Mouse (Mus musculus): ENCODE results near the gene Irx1. TPM values are rescaled to one million over a fixed set of nuclear protein-coding genes. Genes with fewer than 3 reads are reported as not detected.

The Irx1 gene
- 6.8 and 8.9 TPM in 2 replicates for polyA plus RNA-seq (2015; fragmentation: Nextera tagmentation; extraction: Ambion mirVana)

- Histone ChIP-seq H3K36me3 (ENCODE audit: insufficient read depth, low read length) (no peaks in the 10 kb centered on the region), H3K27me3 (ENCODE audit: insufficient read depth, low read length) (peaks cover 88% of the 10 kb centered on the region), H3K4me3 (replicated peaks; ENCODE audit: low read depth, low read length) (peak within 1 kb of the TSS; percentile 43), H3K27ac (peak within 1 kb of the TSS; percentile 42), H3K4me2 (ENCODE audit: low read length) (peak within 1 kb of the TSS; percentile 61), H3K4me1 (replicated peaks; ENCODE audit: insufficient read depth, low read length) (peaks cover 11% of the 10 kb centered on the region; the same call in 1 of the 2 replicates), H3K9me3 (replicated peaks; ENCODE audit: low read length) (no peaks in the 10 kb centered on the region), H3K9ac (ENCODE audit: low read depth, low read length) (peak within 1 kb of the TSS; percentile 58)
- DNase-seq (ENCODE audit: low spot score) = no peak
- no peak for TF ChIP-seq CTCF (IDR thresholded peaks at IDR 0.05; ENCODE audit: low read depth)
- peak; percentile 41 for ATAC-seq (replicated peaks; ENCODE audit: low FRiP score, low read depth)
- under 1% methylated on average over 52 of the region's 100 CpGs for WGBS
Measured at GRCm38 (mm10) chr13:71963356-71964351, at the start of gene Irx1. Gene Irx1 (minus strand): TSS chr13:71963723.

DNA sequence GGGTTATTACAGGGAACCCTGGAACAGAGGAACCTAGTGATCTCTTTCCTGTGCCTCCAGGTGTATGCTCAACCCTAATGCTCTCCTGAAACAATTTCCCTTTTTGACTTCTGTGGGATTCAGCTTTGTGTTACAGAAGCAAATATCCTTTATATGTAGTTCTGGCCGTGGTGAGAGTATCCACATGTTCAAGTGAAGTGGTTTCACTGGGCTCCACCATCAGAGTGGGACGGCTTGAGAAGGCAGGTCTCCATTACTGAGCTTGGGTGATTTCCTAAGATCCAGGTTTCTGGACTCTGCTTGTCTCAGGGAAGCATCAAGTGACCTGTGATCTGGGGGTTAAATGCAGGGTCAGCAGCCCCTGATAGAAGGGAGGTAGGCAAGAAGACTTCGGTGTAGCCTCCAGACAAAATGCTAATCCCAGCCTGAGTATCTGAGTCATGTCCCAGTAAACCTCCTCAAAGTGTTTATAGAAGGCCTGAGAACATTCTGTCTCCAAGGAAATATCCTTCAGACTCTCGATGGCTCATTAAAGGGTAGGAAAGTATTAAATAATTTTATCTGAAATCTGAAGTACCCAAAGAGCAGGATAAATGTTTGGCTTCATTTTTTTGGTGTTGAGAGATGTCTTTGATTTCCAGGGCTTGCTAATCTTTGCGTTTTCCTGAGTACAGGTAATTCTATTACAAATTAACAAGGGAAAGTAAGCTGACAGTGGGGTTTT is 16.6 kb upstream of the Irx1 start:
- Histone ChIP-seq H3K4me3 (replicated peaks; ENCODE audit: low read depth, low read length) (no peak overlapping the region), H3K4me1 (replicated peaks; ENCODE audit: insufficient read depth, low read length) (no peaks in the 10 kb centered on the region), H3K9ac (ENCODE audit: low read depth, low read length) (no peak overlapping the region), H3K27ac (no peak overlapping the region), H3K27me3 (ENCODE audit: insufficient read depth, low read length) (no peaks in the 10 kb centered on the region), H3K36me3 (ENCODE audit: insufficient read depth, low read length) (no peaks in the 10 kb centered on the region), H3K9me3 (replicated peaks; ENCODE audit: low read length) (no peaks in the 10 kb centered on the region), H3K4me2 (ENCODE audit: low read length) (no peak overlapping the region)
- TF ChIP-seq CTCF (IDR thresholded peaks at IDR 0.05; ENCODE audit: low read depth) = no peak
- 67% methylated on average over 5 of the region's 5 CpGs for WGBS
- no peak for ATAC-seq (replicated peaks; ENCODE audit: low FRiP score, low read depth)
- no peak for DNase-seq (ENCODE audit: low spot score)

GRCm38 (mm10) chr13:71975753-71976152 is 12.2 kb upstream of the Irx1 start:
- TF ChIP-seq CTCF (IDR thresholded peaks at IDR 0.05; ENCODE audit: low read depth) = no peak
- ATAC-seq (replicated peaks; ENCODE audit: low FRiP score, low read depth) (no peak), DNase-seq (ENCODE audit: low spot score) (no peak)
- no peaks in the 10 kb centered on the region for H3K4me1 ChIP-seq (replicated peaks; ENCODE audit: insufficient read depth, low read length)
- H3K27me3 ChIP-seq (ENCODE audit: insufficient read depth, low read length) = peaks cover 8% of the 10 kb centered on the region; the same call in 1 of the 2 replicates
- H3K27ac ChIP-seq = no peak overlapping the region
- no peaks in the 10 kb centered on the region for H3K9me3 ChIP-seq (replicated peaks; ENCODE audit: low read length)
- H3K4me2 ChIP-seq (ENCODE audit: low read length) = no peak overlapping the region
- WGBS = 75% methylated on average over 3 of the region's 3 CpGs
- no peak overlapping the region for H3K9ac ChIP-seq (ENCODE audit: low read depth, low read length)
- no peaks in the 10 kb centered on the region for H3K36me3 ChIP-seq (ENCODE audit: insufficient read depth, low read length)
- H3K4me3 ChIP-seq (replicated peaks; ENCODE audit: low read depth, low read length) = no peak overlapping the region

- Histone ChIP-seq H3K4me2 (ENCODE audit: low read length) (no peak overlapping the region), H3K4me3 (replicated peaks; ENCODE audit: low read depth, low read length) (no peak overlapping the region), H3K27ac (no peak overlapping the region), H3K9ac (ENCODE audit: low read depth, low read length) (no peak overlapping the region), H3K9me3 (replicated peaks; ENCODE audit: low read length) (no peaks in the 10 kb centered on the region), H3K27me3 (ENCODE audit: insufficient read depth, low read length) (peaks cover 71% of the 10 kb centered on the region), H3K4me1 (replicated peaks; ENCODE audit: insufficient read depth, low read length) (peaks cover 5% of the 10 kb centered on the region; the same call in 1 of the 2 replicates), H3K36me3 (ENCODE audit: insufficient read depth, low read length) (no peaks in the 10 kb centered on the region)
- ATAC-seq (replicated peaks; ENCODE audit: low FRiP score, low read depth) = no peak
- TF ChIP-seq CTCF (IDR thresholded peaks at IDR 0.05; ENCODE audit: low read depth) = no peak
- DNase-seq (ENCODE audit: low spot score) = no peak
- WGBS = 1% methylated on average over 6 of the region's 6 CpGs
Measured at GRCm38 (mm10) chr13:71968286-71968685, 4.8 kb upstream of the Irx1 start.

DNA sequence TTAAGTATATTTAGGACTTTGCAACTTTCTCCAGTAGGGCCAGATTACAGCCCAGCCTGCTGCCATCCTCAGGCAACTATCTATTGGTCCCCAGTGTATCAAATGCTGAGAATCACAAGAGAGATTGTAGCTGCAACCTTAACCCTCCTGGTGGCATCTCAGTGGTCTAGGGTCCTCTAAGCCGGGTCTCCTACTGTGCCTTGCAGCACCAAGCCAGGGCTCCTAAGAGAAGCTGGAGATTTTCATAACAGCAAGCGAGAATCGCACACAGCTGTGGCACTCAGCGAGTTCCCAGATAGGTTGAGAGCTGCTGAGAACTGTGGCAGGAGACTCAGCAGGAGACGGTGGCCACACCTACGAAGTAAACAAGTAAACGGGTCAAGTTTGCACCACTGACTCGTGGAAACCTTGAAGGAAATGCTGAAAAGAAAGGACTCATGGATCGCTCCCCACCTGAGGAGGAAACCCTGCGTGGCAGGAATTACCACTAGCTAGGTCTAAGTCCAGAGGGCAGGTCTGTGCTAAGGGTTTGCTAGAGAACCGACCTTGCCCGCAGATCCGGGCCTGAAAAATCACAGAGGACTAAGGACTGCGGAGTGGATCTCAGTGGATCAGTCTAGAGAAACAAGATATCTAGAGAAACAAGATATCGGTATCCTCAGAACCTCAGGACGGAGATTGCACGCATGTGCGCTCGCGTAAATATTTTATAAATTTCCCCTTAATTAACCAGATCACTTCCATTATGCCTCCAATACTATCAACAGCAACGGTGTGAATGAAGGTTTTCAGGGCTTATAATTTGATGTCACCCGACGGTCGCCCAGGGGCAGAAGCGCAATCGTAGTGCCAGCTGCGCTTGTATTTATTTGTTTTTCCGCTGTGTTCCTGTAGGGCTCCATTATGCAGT is 4.1 kb upstream of the Irx1 start:
- no peak for DNase-seq (ENCODE audit: low spot score)

More for the DNA sequence above, 4.1 kb upstream of the Irx1 start:
- Histone ChIP-seq H3K9me3 (replicated peaks; ENCODE audit: low read length) (no peaks in the 10 kb centered on the region), H3K27ac (no peak overlapping the region), H3K36me3 (ENCODE audit: insufficient read depth, low read length) (no peaks in the 10 kb centered on the region), H3K4me3 (replicated peaks; ENCODE audit: low read depth, low read length) (no peak overlapping the region), H3K9ac (ENCODE audit: low read depth, low read length) (no peak overlapping the region), H3K4me2 (ENCODE audit: low read length) (no peak overlapping the region), H3K4me1 (replicated peaks; ENCODE audit: insufficient read depth, low read length) (peaks cover 11% of the 10 kb centered on the region; the same call in 1 of the 2 replicates), H3K27me3 (ENCODE audit: insufficient read depth, low read length) (peaks cover 78% of the 10 kb centered on the region)
- ATAC-seq (replicated peaks; ENCODE audit: low FRiP score, low read depth) = no peak
- no peak for TF ChIP-seq CTCF (IDR thresholded peaks at IDR 0.05; ENCODE audit: low read depth)
- WGBS = 3% methylated on average over 28 of the region's 28 CpGs

Data from kidney, postnatal 0 days (tissue).